Mouse (Mus musculus): ENCODE measurements around the gene Dusp1.

DNA sequence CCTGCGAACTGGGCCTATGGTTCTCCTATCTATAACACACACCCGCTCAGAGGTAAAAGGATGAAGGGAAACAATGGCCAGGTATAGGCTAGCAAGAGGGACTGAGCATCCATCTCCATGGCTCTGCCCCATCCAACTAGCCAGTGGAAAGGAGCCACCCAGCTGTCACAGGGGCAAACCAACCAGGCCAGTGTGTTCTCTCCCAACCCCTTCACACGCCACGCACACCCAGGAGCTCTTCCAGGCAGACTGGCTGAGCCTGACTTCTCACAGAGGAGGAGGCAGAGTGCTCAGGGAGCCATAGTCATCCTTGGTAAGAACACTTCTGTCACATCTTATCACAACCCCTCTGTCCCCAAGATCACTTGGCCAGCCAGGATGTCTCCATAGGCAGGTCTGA lies 74.0 kb downstream of the Dusp1 start:
- no peak for TF ChIP-seq CTCF (IDR thresholded peaks at IDR 0.05; ENCODE audit: low read depth)
- no peak for TF ChIP-seq EP300 (IDR thresholded peaks at IDR 0.05; ENCODE audit: low read depth)
